Mouse (Mus musculus) midbrain, embryonic 14.5 days (tissue): ENCODE measurements around the gene Tnfrsf1a. TPM values are rescaled to one million over a fixed set of nuclear protein-coding genes. Genes with fewer than 3 reads are reported as not detected.

Experiments
- ATAC-seq: fragments of 200-750 bp; cut with Nextera tagmentation; 2 replicates; pipeline ENCODE4 v1.8.0; 2017; ENCODE audit warnings: moderate number of reproducible peaks, moderate library complexity; ENCODE audit not compliant: low FRiP score, low TSS enrichment
- DNase-seq: peaks from one replicate; pipeline ENCODE4 v3.0.0-alpha.2; 2015
- H3K27ac ChIP-seq: fragments of 300-500 bp; sonication (generic); replicated peaks from 2 replicates; pipeline ENCODE4 v1.5.1; 2014; ENCODE audit warnings: mild to moderate bottlenecking, low read depth, low read length, moderate library complexity
- H3K27me3 ChIP-seq: fragments of 300-500 bp; sonication (generic); 2 replicates; pipeline ENCODE4 v1.6.1; 2014; ENCODE audit warnings: low read length, control low read depth, mixed read lengths; ENCODE audit not compliant: control insufficient read depth, insufficient read depth
- H3K36me3 ChIP-seq: fragments of 300-500 bp; sonication (generic); 2 replicates; pipeline ENCODE4 v1.6.1; 2014; ENCODE audit warnings: low read length, control low read depth; ENCODE audit not compliant: control insufficient read depth, insufficient read depth
- H3K4me1 ChIP-seq: fragments of 300-500 bp; sonication (generic); 2 replicates; pipeline ENCODE4 v1.6.1; 2014; ENCODE audit warnings: mild to moderate bottlenecking, antibody characterized with exemption, low read length, control low read depth; ENCODE audit not compliant: control insufficient read depth, insufficient read depth
- H3K4me2 ChIP-seq: fragments of 300-500 bp; sonication (generic); 2 replicates; pipeline ENCODE4 v1.6.1; 2014; ENCODE audit warnings: mild to moderate bottlenecking, low read length, moderate library complexity
- H3K4me3 ChIP-seq: fragments of 300-500 bp; sonication (generic); replicated peaks from 2 replicates; pipeline ENCODE4 v1.5.1; 2014; ENCODE audit warnings: low read depth, low read length
- H3K9ac ChIP-seq: fragments of 300-500 bp; sonication (generic); replicated peaks from 2 replicates; pipeline ENCODE4 v1.6.1; 2014; ENCODE audit warnings: mild to moderate bottlenecking, low read length, moderate library complexity
- H3K9me3 ChIP-seq: fragments of 300-500 bp; sonication (generic); 2 replicates; pipeline ENCODE4 v1.6.1; 2016; ENCODE audit warnings: low read length, control low read depth, mixed read lengths; ENCODE audit not compliant: control insufficient read depth
- WGBS: fragments of 180-500 bp; shearing (Covaris S2); extraction: QIAGEN DNeasy Blood & Tissue Kit; methylation state at CpG from one replicate; pipeline ENCODE4 v1.1.7; 2014; 5-methylcytosine and 5-hydroxymethylcytosine counted together
- polyA plus RNA-seq: library from polyadenylated mRNA; unstranded; fragments of >200 nt; fragmentation: Nextera tagmentation; extraction: Ambion mirVana; gene quantifications from 2 replicates; pipeline ENCODE4 v1.2.1, GENCODE M21; 2014

Gene Tnfrsf1a
- polyA plus RNA-seq, 1 experiment from 2014 or later, result 13.4 TPM

GRCm38 (mm10) chr6:125378621-125379020 is 29.5 kb downstream of the Tnfrsf1a start:
- Histone ChIP-seq H3K9me3 (no peaks in the 10 kb centered on the region), H3K27ac (no peak overlapping the region), H3K36me3 (no peaks in the 10 kb centered on the region), H3K9ac (no peak overlapping the region), H3K27me3 (peaks cover 34% of the 10 kb centered on the region), H3K4me1 (peaks cover 5% of the 10 kb centered on the region; the same call in 1 of the 2 replicates), H3K4me2 (no peak overlapping the region), H3K4me3 (no peak overlapping the region)
- DNase-seq (no peak), ATAC-seq (no peak)
- WGBS, result 14% methylated on average over 6 of the region's 6 CpGs

GRCm38 (mm10) chr6:125379781-125380180 is 30.6 kb downstream of the Tnfrsf1a start:
- Histone ChIP-seq H3K9ac (no peak overlapping the region), H3K27ac (no peak overlapping the region), H3K27me3 (peaks cover 34% of the 10 kb centered on the region), H3K36me3 (no peaks in the 10 kb centered on the region), H3K4me3 (peak overlapping the region; percentile 31; the same call in 1 of the 2 replicates), H3K4me1 (peaks cover 5% of the 10 kb centered on the region; the same call in 1 of the 2 replicates), H3K4me2 (peak overlapping the region; percentile 59), H3K9me3 (no peaks in the 10 kb centered on the region)
- WGBS, result 4% methylated on average over 9 of the region's 9 CpGs
- no peak for DNase-seq
- ATAC-seq, result no peak

- Histone ChIP-seq H3K9me3 (no peaks in the 10 kb centered on the region), H3K27ac (no peak within 1 kb of the TSS), H3K4me2 (peak within 1 kb of the TSS; percentile 59), H3K9ac (peak within 1 kb of the TSS; percentile 32; the same call in 1 of the 2 replicates), H3K36me3 (no peaks in the 10 kb centered on the region), H3K27me3 (peaks cover 34% of the 10 kb centered on the region), H3K4me1 (peaks cover 5% of the 10 kb centered on the region; the same call in 1 of the 2 replicates), H3K4me3 (peak within 1 kb of the TSS; percentile 31)
- 11% methylated on average over 40 of the region's 40 CpGs for WGBS
- DNase-seq (no peak), ATAC-seq (no peak)
Measured at GRCm38 (mm10) chr6:125380372-125381360, 31.5 kb downstream of the Tnfrsf1a start, which contains the start of gene Plekhg6. Gene Plekhg6, minus strand, starts transcription at chr6:125380793.

- no peak for ATAC-seq
- WGBS, result 88% methylated on average over 2 of the region's 2 CpGs
- no peak for DNase-seq
- Histone ChIP-seq H3K4me2 (no peak overlapping the region), H3K27me3 (peaks cover 34% of the 10 kb centered on the region), H3K27ac (no peak overlapping the region), H3K4me3 (no peak overlapping the region), H3K4me1 (peaks cover 5% of the 10 kb centered on the region; the same call in 1 of the 2 replicates), H3K9ac (no peak overlapping the region), H3K9me3 (no peaks in the 10 kb centered on the region), H3K36me3 (no peaks in the 10 kb centered on the region)
Measured at GRCm38 (mm10) chr6:125382024-125382423, 32.9 kb downstream of the Tnfrsf1a start.

DNA sequence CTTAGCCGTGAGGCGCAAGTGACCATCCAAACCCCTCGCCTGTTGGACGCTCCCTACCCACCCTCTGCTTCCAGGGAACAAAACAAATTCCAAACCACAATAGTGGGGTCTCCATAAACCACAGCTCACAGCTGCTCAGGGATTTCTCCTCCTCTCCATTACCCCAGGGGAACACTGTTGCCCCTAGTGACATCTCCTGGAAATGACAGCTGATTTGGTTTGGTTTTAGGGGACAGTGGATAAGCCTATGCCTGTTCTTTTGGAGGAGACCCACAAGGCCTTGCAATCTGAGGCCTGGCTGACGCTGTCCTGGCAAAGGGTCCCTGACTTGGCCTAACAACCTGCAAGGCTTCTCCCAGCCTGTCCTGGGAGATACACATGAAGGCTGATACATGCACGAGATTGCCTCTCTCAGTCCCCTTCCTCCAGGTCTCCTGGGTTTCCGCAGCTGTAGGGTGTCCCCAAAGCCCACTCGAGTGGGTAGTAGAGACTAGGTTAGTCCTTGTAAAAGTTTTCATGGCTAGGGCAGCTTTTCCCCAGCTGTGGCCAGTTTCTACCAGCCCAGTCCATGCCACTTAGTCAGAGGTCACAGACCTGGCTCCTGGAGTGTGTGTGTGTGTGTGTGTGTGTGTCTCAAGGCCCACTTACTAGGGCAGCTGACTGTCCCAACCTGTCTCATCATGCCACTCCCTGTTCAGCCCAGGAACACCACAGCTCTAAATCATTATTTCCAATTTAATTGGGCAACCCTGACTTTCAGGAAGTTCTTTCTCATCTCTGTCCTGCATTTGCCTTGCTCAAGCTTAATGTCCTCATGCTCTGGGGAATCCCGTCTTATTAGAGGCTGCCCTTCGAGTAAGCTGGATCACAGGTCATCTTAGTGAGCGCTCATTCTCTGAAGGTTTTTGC is 36.2 kb downstream of the Tnfrsf1a start:
- H3K9me3 ChIP-seq, result no peaks in the 10 kb centered on the region
- no peak overlapping the region for H3K27ac ChIP-seq
- WGBS, result 65% methylated on average over 11 of the region's 11 CpGs
- ATAC-seq, result no peak
- peaks cover 2% of the 10 kb centered on the region; the same call in 1 of the 2 replicates for H3K4me1 ChIP-seq
- no peak overlapping the region for H3K9ac ChIP-seq
- H3K4me2 ChIP-seq, result no peak overlapping the region
- DNase-seq, result no peak
- no peaks in the 10 kb centered on the region for H3K36me3 ChIP-seq
- H3K27me3 ChIP-seq, result peaks cover 10% of the 10 kb centered on the region; the same call in 1 of the 2 replicates
- H3K4me3 ChIP-seq, result no peak overlapping the region

DNA sequence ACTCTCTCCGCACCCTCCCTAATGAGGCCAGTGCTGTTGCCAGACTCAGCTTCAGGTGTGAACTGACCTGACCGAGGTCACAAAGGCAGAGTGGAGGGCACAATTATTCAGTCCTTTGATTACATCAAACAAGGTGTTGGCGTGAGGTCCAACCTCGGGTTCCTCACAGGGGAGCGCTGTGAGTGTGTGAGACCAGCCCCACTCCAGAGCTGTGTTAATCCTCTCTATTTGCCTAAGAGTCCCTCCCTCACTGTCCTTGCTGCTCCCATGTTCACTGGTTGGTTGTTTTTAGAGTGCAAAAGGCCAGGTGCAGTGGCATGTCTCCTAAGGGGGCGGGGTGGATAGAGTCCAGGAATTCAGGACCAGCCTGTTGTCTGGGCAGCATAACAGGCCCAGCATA is 36.9 kb downstream of the Tnfrsf1a start:
- 82% methylated on average over 6 of the region's 6 CpGs for WGBS
- H3K9ac ChIP-seq, result no peak overlapping the region

GRCm38 (mm10) chr6:125389853-125390252 is 40.7 kb downstream of the Tnfrsf1a start:
- Histone ChIP-seq H3K4me1 (no peaks in the 10 kb centered on the region), H3K27ac (no peak overlapping the region), H3K36me3 (no peaks in the 10 kb centered on the region), H3K4me3 (no peak overlapping the region), H3K4me2 (no peak overlapping the region), H3K27me3 (no peaks in the 10 kb centered on the region), H3K9me3 (no peaks in the 10 kb centered on the region), H3K9ac (no peak overlapping the region)
- ATAC-seq (no peak), DNase-seq (no peak)
- WGBS, result 84% methylated on average over 5 of the region's 5 CpGs

More for the DNA sequence above, 36.9 kb downstream of the Tnfrsf1a start:
- H3K9me3 ChIP-seq, result no peaks in the 10 kb centered on the region
- no peak overlapping the region for H3K4me3 ChIP-seq
- no peak overlapping the region for H3K4me2 ChIP-seq
- no peaks in the 10 kb centered on the region for H3K4me1 ChIP-seq
- no peak for ATAC-seq
- no peak for DNase-seq
- no peaks in the 10 kb centered on the region for H3K36me3 ChIP-seq
- H3K27ac ChIP-seq, result no peak overlapping the region
- H3K27me3 ChIP-seq, result 0 out of 2 replicates have a peak, but pooled peaks cover 2% of the 10 kb centered on the region
